Mouse (Mus musculus) cerebellum, adult 11 months (tissue): ENCODE measurements around the gene Apol9a.
A peak's percentile ranks its signal among the peaks of the same experiment; 100 is the strongest.

ENCODE experiments used
- DNase-seq: peaks from one replicate; pipeline ENCODE4 v3.0.0; 2022

The Apol9a gene

GRCm38 (mm10) chr15:77376920-77377319, 34.0 kb downstream of the Apol9a start:
- no peak for DNase-seq

GRCm38 (mm10) chr15:77370588-77370987, 40.3 kb downstream of the Apol9a start:
- no peak for DNase-seq

GRCm38 (mm10) chr15:77369981-77370380, 41.0 kb downstream of the Apol9a start:
- no peak for DNase-seq

GRCm38 (mm10) chr15:77368818-77369320, 42.1 kb downstream of the Apol9a start:
- DNase-seq = no peak

- peak; percentile 93 for DNase-seq
These were observed 42.8 kb downstream of the Apol9a start for GRCm38 (mm10) chr15:77368148-77368547.

- DNase-seq = peak; percentile 48
These were observed 43.4 kb downstream of the Apol9a start for GRCm38 (mm10) chr15:77367504-77367903.

GRCm38 (mm10) chr15:77366706-77367484, 44.0 kb downstream of the Apol9a start:
- DNase-seq = peak; percentile 81

GRCm38 (mm10) chr15:77365700-77366570, 45.0 kb downstream of the Apol9a start:
- DNase-seq = no peak

- DNase-seq = no peak
These were observed 46.9 kb downstream of the Apol9a start for GRCm38 (mm10) chr15:77364026-77364425.

GRCm38 (mm10) chr15:77363578-77363977, 47.4 kb downstream of the Apol9a start:
- no peak for DNase-seq

- no peak for DNase-seq
These were observed 48.0 kb downstream of the Apol9a start for GRCm38 (mm10) chr15:77362952-77363351.

- no peak for DNase-seq
These were observed 51.0 kb downstream of the Apol9a start for GRCm38 (mm10) chr15:77359905-77360304.

- no peak for DNase-seq
These were observed 51.4 kb downstream of the Apol9a start for GRCm38 (mm10) chr15:77359486-77359885.

- no peak for DNase-seq
These were observed 51.9 kb downstream of the Apol9a start for GRCm38 (mm10) chr15:77359084-77359483.

- DNase-seq = peak; percentile 91
These were observed 52.5 kb downstream of the Apol9a start for GRCm38 (mm10) chr15:77358320-77359040.

GRCm38 (mm10) chr15:77356248-77356810, 54.6 kb downstream of the Apol9a start:
- no peak for DNase-seq

- DNase-seq = no peak
These were observed 55.9 kb downstream of the Apol9a start for GRCm38 (mm10) chr15:77354848-77355551.

GRCm38 (mm10) chr15:77354496-77354847, 56.5 kb downstream of the Apol9a start:
- DNase-seq = no peak
